Mouse (Mus musculus) lung, postnatal 0 days (tissue): Measurements from ENCODE around the gene 1110008P14Rik. TPM values are rescaled to one million over a fixed set of nuclear protein-coding genes. Genes with fewer than 3 reads are reported as not detected.

Source experiments
- ATAC-seq: fragments of 200-750 bp; cut with Nextera tagmentation; 2 replicates; pipeline ENCODE4 v1.8.0; 2017; ENCODE audit warnings: moderate library complexity
- DNase-seq: peaks from one replicate; pipeline ENCODE4 v3.0.0-alpha.2; 2016; ENCODE audit warnings: low spot score
- H3K27ac ChIP-seq: fragments of 300-500 bp; sonication (generic); 2 replicates; pipeline ENCODE4 v1.5.1; 2014; ENCODE audit warnings: antibody characterized with exemption, mild to moderate bottlenecking, low read length, mixed read lengths
- H3K27me3 ChIP-seq: fragments of 300-500 bp; sonication (generic); replicated peaks from 2 replicates; pipeline ENCODE4 v1.6.1; 2014; ENCODE audit warnings: low read length, mixed read lengths; ENCODE audit not compliant: insufficient read depth
- H3K36me3 ChIP-seq: fragments of 300-500 bp; sonication (generic); 2 replicates; pipeline ENCODE4 v1.6.1; 2014; ENCODE audit warnings: low read length, mixed read lengths; ENCODE audit not compliant: insufficient read depth
- H3K4me1 ChIP-seq: fragments of 300-500 bp; sonication (generic); 2 replicates; pipeline ENCODE4 v1.6.1; 2014; ENCODE audit warnings: antibody characterized with exemption, low read depth, low read length, mixed read lengths; ENCODE audit not compliant: insufficient read depth
- H3K4me2 ChIP-seq: fragments of 300-500 bp; sonication (generic); replicated peaks from 2 replicates; pipeline ENCODE4 v1.6.1; 2014; ENCODE audit warnings: low read depth, mild to moderate bottlenecking, low read length, moderate library complexity, mixed read lengths
- H3K4me3 ChIP-seq: fragments of 300-500 bp; sonication (generic); 2 replicates; pipeline ENCODE4 v1.5.1; 2014; ENCODE audit warnings: low read depth, low read length
- H3K9ac ChIP-seq: fragments of 300-500 bp; sonication (generic); replicated peaks from 2 replicates; pipeline ENCODE4 v1.6.1; 2014; ENCODE audit warnings: low read depth, mild to moderate bottlenecking
- H3K9me3 ChIP-seq: fragments of 300-500 bp; sonication (generic); 2 replicates; pipeline ENCODE4 v1.6.1; 2016; ENCODE audit warnings: low read length, mixed read lengths
- CTCF ChIP-seq: IDR thresholded peaks from 2 replicates; pipeline ENCODE4 v1.5.1; 2016; ENCODE audit warnings: antibody characterized with exemption, mild to moderate bottlenecking
- EP300 ChIP-seq: IDR thresholded peaks from 2 replicates; pipeline ENCODE4 v1.6.1; 2016; ENCODE audit warnings: antibody characterized with exemption, mild to moderate bottlenecking, control low read depth
- WGBS: fragments of 180-500 bp; shearing (Covaris S2); extraction: QIAGEN DNeasy Blood & Tissue Kit; methylation state at CpG from one replicate; pipeline ENCODE4 v1.1.7; 2014; 5-methylcytosine and 5-hydroxymethylcytosine counted together
- polyA plus RNA-seq: library from polyadenylated mRNA; unstranded; fragments of >200 nt; fragmentation: Nextera tagmentation; extraction: Ambion mirVana; gene quantifications from 2 replicates; pipeline ENCODE4 v1.2.1, GENCODE M21; 2015

The 1110008P14Rik gene
- polyA plus RNA-seq, 1 experiment from 2014 or later = 78.1 TPM

DNA sequence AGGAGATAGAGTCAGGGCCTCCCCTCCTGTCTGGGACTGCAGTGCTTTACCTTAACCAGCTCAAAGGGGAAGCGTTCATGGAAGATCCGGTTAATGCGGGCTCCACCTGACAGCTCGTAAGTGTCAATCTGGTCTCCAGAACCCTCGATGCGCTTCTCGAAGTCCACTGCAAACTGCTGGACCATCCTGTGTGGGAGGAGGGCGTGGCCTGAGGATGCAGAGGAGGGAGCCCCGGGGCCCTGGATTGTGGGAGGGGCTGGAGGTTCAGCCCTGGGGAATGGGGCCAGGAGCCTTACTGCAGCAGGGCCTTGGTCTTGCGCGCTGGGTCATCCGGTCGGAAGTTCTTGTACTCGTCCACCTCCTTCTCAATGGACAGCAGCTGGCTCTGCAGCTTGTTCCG is 45.9 kb downstream of the 1110008P14Rik start:
- ATAC-seq = no peak
- Histone ChIP-seq H3K36me3 (no peaks in the 10 kb centered on the region), H3K4me3 (no peak overlapping the region), H3K4me2 (no peak overlapping the region), H3K27ac (no peak overlapping the region), H3K4me1 (no peaks in the 10 kb centered on the region), H3K27me3 (no peaks in the 10 kb centered on the region), H3K9ac (no peak overlapping the region), H3K9me3 (no peaks in the 10 kb centered on the region)
- TF ChIP-seq CTCF = no peak
- TF ChIP-seq EP300 = no peak
- 59% methylated on average over 15 of the region's 15 CpGs for WGBS
- DNase-seq = no peak

- no peak overlapping the region for H3K9ac ChIP-seq
- 84% methylated on average over 5 of the region's 5 CpGs for WGBS
- H3K4me1 ChIP-seq = no peaks in the 10 kb centered on the region
- H3K27ac ChIP-seq = no peak overlapping the region
- no peak for ATAC-seq
- no peak for TF ChIP-seq EP300
- H3K27me3 ChIP-seq = no peaks in the 10 kb centered on the region
- H3K4me3 ChIP-seq = no peak overlapping the region
- H3K4me2 ChIP-seq = no peak overlapping the region
- no peak for DNase-seq
- H3K36me3 ChIP-seq = no peaks in the 10 kb centered on the region
- no peaks in the 10 kb centered on the region for H3K9me3 ChIP-seq
Observed at GRCm38 (mm10) chr2:32332159-32332558, 49.6 kb downstream of the 1110008P14Rik start.

DNA sequence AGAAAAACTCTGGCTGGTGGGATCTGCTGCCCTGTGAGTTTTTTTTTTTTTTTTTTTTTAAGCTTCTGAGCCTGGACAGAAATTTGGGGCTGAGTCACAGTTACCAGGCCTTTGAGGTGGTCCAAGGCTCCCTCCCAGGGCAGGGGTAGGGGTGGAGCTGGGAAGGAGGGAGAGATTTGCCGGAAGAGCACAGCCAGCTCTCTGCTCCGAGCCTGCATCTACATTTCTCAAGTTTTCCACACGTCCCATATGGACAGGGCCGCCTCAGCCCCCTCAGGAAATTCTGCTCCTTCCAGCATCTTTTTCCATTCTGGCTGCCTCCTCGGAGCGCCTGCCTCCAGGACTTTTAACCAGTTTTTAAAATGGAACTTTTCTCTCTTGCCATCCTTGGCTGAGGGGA is 52.2 kb downstream of the 1110008P14Rik start:
- Histone ChIP-seq H3K9me3 (no peaks in the 10 kb centered on the region), H3K27me3 (no peaks in the 10 kb centered on the region), H3K9ac (no peak overlapping the region), H3K4me2 (no peak overlapping the region), H3K4me1 (0 out of 2 replicates have a peak, but pooled peaks cover 4% of the 10 kb centered on the region), H3K27ac (no peak overlapping the region), H3K4me3 (no peak overlapping the region), H3K36me3 (no peaks in the 10 kb centered on the region)
- WGBS = 50% methylated on average over 6 of the region's 6 CpGs
- TF ChIP-seq CTCF = no peak
- no peak for TF ChIP-seq EP300
- ATAC-seq (no peak), DNase-seq (no peak)

- TF ChIP-seq EP300 = no peak
- no peak for TF ChIP-seq CTCF
- Histone ChIP-seq H3K4me1 (0 out of 2 replicates have a peak, but pooled peaks cover 4% of the 10 kb centered on the region), H3K4me2 (no peak overlapping the region), H3K9ac (no peak overlapping the region), H3K27me3 (no peaks in the 10 kb centered on the region), H3K4me3 (no peak overlapping the region), H3K36me3 (no peaks in the 10 kb centered on the region), H3K27ac (no peak overlapping the region), H3K9me3 (no peaks in the 10 kb centered on the region)
- DNase-seq = no peak
- WGBS = 43% methylated on average over 13 of the region's 13 CpGs
- ATAC-seq = no peak
Observed at GRCm38 (mm10) chr2:32328911-32329460, 52.8 kb downstream of the 1110008P14Rik start.

- no peaks in the 10 kb centered on the region for H3K27me3 ChIP-seq
- 0 out of 2 replicates have a peak, but pooled peaks cover 4% of the 10 kb centered on the region for H3K4me1 ChIP-seq
- no peak overlapping the region for H3K4me3 ChIP-seq
- ATAC-seq (no peak), DNase-seq (no peak)
- 63% methylated on average over 4 of the region's 4 CpGs for WGBS
- H3K27ac ChIP-seq = no peak overlapping the region
- TF ChIP-seq EP300 (no peak), CTCF (no peak)
- H3K4me2 ChIP-seq = no peak overlapping the region
- no peaks in the 10 kb centered on the region for H3K36me3 ChIP-seq
- H3K9ac ChIP-seq = no peak overlapping the region
- H3K9me3 ChIP-seq = no peaks in the 10 kb centered on the region
Observed at GRCm38 (mm10) chr2:32327200-32327599, 54.5 kb downstream of the 1110008P14Rik start.

Other genes starting within 250 kb of the 1110008P14Rik start
- gene Prrc2b, start 230.9 kb downstream of the 1110008P14Rik start, polyA plus RNA-seq = 21.2 and 24.6 TPM in 2 replicates
- 9.2 TPM in 2 replicates for gene Pomt1, start 145.3 kb downstream of the 1110008P14Rik start, polyA plus RNA-seq
- gene Uck1, start 121.8 kb downstream of the 1110008P14Rik start, polyA plus RNA-seq = 50.9 and 57.7 TPM in 2 replicates
- 20.0 and 21.9 TPM in 2 replicates for gene Golga2, start 94.6 kb downstream of the 1110008P14Rik start, polyA plus RNA-seq
- 290 and 299 TPM in 2 replicates for gene Swi5, start 93.9 kb downstream of the 1110008P14Rik start, polyA plus RNA-seq
- gene Ciz1, start 29.6 kb downstream of the 1110008P14Rik start, polyA plus RNA-seq = 20.1 and 20.4 TPM in 2 replicates
- 5.0 and 5.1 TPM in 2 replicates for gene Dnm1, start 28.6 kb downstream of the 1110008P14Rik start, polyA plus RNA-seq
- gene Lcn2, start 6.3 kb upstream of the 1110008P14Rik start, polyA plus RNA-seq = 223 and 355 TPM in 2 replicates
- 21.8 and 22.9 TPM in 2 replicates for gene Ptges2, start 14.0 kb upstream of the 1110008P14Rik start, polyA plus RNA-seq
- gene Naif1, start 68.5 kb upstream of the 1110008P14Rik start, polyA plus RNA-seq = 4.1 and 4.6 TPM in 2 replicates
- 16.7 and 21.5 TPM in 2 replicates for gene Slc25a25, start 69.5 kb upstream of the 1110008P14Rik start, polyA plus RNA-seq
- gene Fam102a, start 153.4 kb upstream of the 1110008P14Rik start, polyA plus RNA-seq = 8.0 and 8.4 TPM in 2 replicates
- 103 and 112 TPM in 2 replicates for gene Dpm2, start 188.9 kb upstream of the 1110008P14Rik start, polyA plus RNA-seq
- not detected in 2 replicates for gene Pip5kl1, start 192.9 kb upstream of the 1110008P14Rik start, polyA plus RNA-seq
- gene 9430097D07Rik, start 193.7 kb upstream of the 1110008P14Rik start, polyA plus RNA-seq = not detected in 2 replicates
- gene St6galnac4, start 205.2 kb upstream of the 1110008P14Rik start, polyA plus RNA-seq = 32.0 and 38.9 TPM in 2 replicates
- gene St6galnac6, start 217.8 kb upstream of the 1110008P14Rik start, polyA plus RNA-seq = 13.4 and 14.4 TPM in 2 replicates
- 31.7 and 36.3 TPM in 2 replicates for gene Ak1, start 239.8 kb upstream of the 1110008P14Rik start, polyA plus RNA-seq